Mouse (Mus musculus) intestine, postnatal 0 days (tissue): ENCODE results near the gene Mri1. TPM values are rescaled to one million over a fixed set of nuclear protein-coding genes. Genes with fewer than 3 reads are reported as not detected.
A peak's percentile ranks its signal among the peaks of the same experiment; 100 is the strongest.

Experiments
- ATAC-seq: fragments of 200-750 bp; cut with Nextera tagmentation; 2 replicates; pipeline ENCODE4 v1.8.0; 2017; ENCODE audit warnings: mild to moderate bottlenecking, moderate TSS enrichment, moderate library complexity
- H3K27ac ChIP-seq: fragments of 300-500 bp; sonication (generic); 2 replicates; pipeline ENCODE4 v1.5.1; 2014; ENCODE audit warnings: mild to moderate bottlenecking, low read depth, low read length, moderate library complexity
- H3K27me3 ChIP-seq: fragments of 300-500 bp; sonication (generic); replicated peaks from 2 replicates; pipeline ENCODE4 v1.6.1; 2014; ENCODE audit warnings: low read length, mixed read lengths; ENCODE audit not compliant: control insufficient read depth, insufficient read depth
- H3K36me3 ChIP-seq: fragments of 300-500 bp; sonication (generic); 2 replicates; pipeline ENCODE4 v1.6.1; 2014; ENCODE audit warnings: mild to moderate bottlenecking, moderate library complexity; ENCODE audit not compliant: control insufficient read depth, insufficient read depth
- H3K4me1 ChIP-seq: fragments of 300-500 bp; sonication (generic); replicated peaks from 2 replicates; pipeline ENCODE4 v1.6.1; 2014; ENCODE audit warnings: antibody characterized with exemption, low read length, mixed read lengths; ENCODE audit not compliant: control insufficient read depth, insufficient read depth
- H3K4me2 ChIP-seq: fragments of 300-500 bp; sonication (generic); replicated peaks from 2 replicates; pipeline ENCODE4 v1.6.1; 2014; ENCODE audit warnings: low read depth, mild to moderate bottlenecking, moderate library complexity
- H3K4me3 ChIP-seq: fragments of 300-500 bp; sonication (generic); 2 replicates; pipeline ENCODE4 v1.5.1; 2014; ENCODE audit warnings: low read depth, low read length
- H3K9ac ChIP-seq: fragments of 300-500 bp; sonication (generic); 2 replicates; pipeline ENCODE4 v1.6.1; 2014; ENCODE audit warnings: mild to moderate bottlenecking, low read depth, low read length
- H3K9me3 ChIP-seq: fragments of 300-500 bp; sonication (generic); 2 replicates; pipeline ENCODE4 v1.6.1; 2016; ENCODE audit warnings: mixed run types; ENCODE audit not compliant: control insufficient read depth
- CTCF ChIP-seq: sonication (generic); IDR thresholded peaks from 2 replicates; pipeline ENCODE4 v1.5.1; 2016; ENCODE audit warnings: low read depth, mild to moderate bottlenecking, control low read depth, antibody characterized with exemption, moderate library complexity
- WGBS: fragments of 180-500 bp; shearing (Covaris S2); extraction: QIAGEN DNeasy Blood & Tissue Kit; methylation state at CpG from one replicate; pipeline ENCODE4 v1.1.7; 2014; 5-methylcytosine and 5-hydroxymethylcytosine counted together
- polyA plus RNA-seq: library from polyadenylated mRNA; unstranded; fragments of >200 nt; fragmentation: Nextera tagmentation; extraction: Ambion mirVana; gene quantifications from 2 replicates; pipeline ENCODE4 v1.2.1, GENCODE M21; 2015

Mri1 gene
- polyA plus RNA-seq, 1 experiment from 2014 or later: 60.3 TPM

DNA sequence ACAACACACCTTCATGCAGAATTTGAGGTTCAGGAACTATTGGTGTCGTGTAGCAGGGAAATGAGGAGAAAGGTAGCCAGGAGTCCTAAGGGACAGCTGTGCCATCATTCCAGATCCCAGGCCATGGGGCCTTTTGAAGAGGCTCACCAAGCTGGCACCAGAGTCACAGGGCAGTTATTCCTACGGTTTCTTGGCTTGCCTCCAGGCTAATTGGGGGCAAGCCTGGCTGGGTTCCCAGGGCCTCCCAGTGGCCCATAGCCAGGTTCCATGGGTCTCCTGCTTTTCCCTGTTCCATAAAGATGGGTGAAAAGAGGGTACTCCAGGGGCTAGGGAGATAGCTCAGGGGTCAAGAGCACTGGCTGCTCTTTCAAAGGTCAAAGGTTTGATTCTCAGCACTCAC lies 15.3 kb downstream of the Mri1 start:
- H3K27me3 ChIP-seq: no peaks in the 10 kb centered on the region
- no peak for ATAC-seq
- H3K9ac ChIP-seq: no peak overlapping the region
- no peak overlapping the region for H3K4me3 ChIP-seq
- TF ChIP-seq CTCF: no peak
- H3K4me1 ChIP-seq: no peaks in the 10 kb centered on the region
- H3K27ac ChIP-seq: no peak overlapping the region
- H3K4me2 ChIP-seq: no peak overlapping the region
- no peaks in the 10 kb centered on the region for H3K9me3 ChIP-seq
- peaks cover 20% of the 10 kb centered on the region; the same call in 1 of the 2 replicates for H3K36me3 ChIP-seq
- 51% methylated on average over 2 of the region's 2 CpGs for WGBS

DNA sequence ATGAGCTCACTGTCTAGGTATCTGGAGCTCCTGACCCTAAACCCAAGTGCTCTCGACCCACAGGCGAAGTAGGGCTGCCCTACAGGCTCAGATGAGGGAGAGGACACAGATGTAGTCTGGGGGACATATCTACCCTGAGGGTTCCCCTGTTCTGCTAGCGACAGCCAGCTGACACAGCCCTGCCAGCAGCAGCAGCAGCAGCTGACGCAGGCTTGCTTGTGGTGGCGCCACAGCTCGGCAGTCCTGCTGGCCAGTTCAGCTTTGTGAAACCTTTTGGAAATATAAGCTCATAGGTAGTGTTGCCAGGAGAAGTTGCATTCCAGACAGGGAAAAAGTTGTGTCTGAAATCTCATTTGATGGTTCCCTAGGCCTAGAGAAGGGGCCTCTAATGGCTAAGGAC lies 16.0 kb downstream of the Mri1 start:
- H3K4me2 ChIP-seq: no peak overlapping the region
- H3K27me3 ChIP-seq: no peaks in the 10 kb centered on the region
- H3K36me3 ChIP-seq: peaks cover 16% of the 10 kb centered on the region; the same call in 1 of the 2 replicates
- no peak for ATAC-seq
- TF ChIP-seq CTCF: no peak
- H3K4me1 ChIP-seq: 0 out of 2 replicates have a peak, but pooled peaks cover 2% of the 10 kb centered on the region
- no peaks in the 10 kb centered on the region for H3K9me3 ChIP-seq
- H3K4me3 ChIP-seq: no peak overlapping the region
- 67% methylated on average over 6 of the region's 6 CpGs for WGBS
- no peak overlapping the region for H3K27ac ChIP-seq
- no peak overlapping the region for H3K9ac ChIP-seq

DNA sequence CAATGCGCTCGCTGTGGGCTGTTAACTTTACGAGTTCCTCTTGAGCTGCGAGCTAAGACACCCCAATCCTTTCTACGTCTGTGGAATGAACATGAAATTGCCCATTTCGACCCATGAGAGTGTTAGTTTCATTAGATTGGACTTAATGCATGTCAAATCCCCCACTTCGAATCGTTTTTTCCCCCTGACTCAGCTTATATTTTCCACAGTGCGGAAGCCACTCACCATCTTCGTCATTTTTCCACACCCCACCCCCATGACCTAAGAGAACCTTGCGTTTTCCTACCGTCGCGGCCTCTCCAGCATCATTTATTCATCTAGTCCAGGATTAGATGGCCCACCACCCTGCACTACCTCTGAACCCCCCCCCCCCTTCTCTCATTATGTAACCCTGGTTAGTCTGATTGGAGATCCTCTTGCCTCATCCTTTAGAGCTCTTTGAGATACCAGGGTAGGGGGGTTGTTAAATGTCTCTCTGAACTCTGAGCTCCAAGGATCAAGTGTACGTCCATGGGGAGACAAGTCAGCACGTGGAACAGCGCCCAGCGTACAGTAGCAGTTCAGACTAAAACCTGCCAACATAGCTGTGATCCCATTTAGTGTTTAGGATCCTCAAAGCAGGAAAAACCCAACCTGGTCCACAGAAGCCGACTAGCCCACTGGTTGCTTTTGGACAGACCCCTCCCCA lies 19.4 kb downstream of the Mri1 start:
- Histone ChIP-seq H3K4me1 (0 out of 2 replicates have a peak, but pooled peaks cover 6% of the 10 kb centered on the region), H3K4me2 (peak overlapping the region; percentile 67), H3K9ac (peak overlapping the region; percentile 57), H3K27me3 (no peaks in the 10 kb centered on the region), H3K4me3 (peak overlapping the region; percentile 89), H3K27ac (peak overlapping the region; percentile 55), H3K9me3 (no peaks in the 10 kb centered on the region), H3K36me3 (no peaks in the 10 kb centered on the region)
- 12% methylated on average over 19 of the region's 19 CpGs for WGBS
- no peak for ATAC-seq
- TF ChIP-seq CTCF: no peak

GRCm38 (mm10) chr8:84236998-84237473 lies 20.1 kb downstream of the Mri1 start, which contains the start of gene Zswim4:
Gene Zswim4, minus strand, starts transcription at chr8:84237055.
- H3K4me1 ChIP-seq: 0 out of 2 replicates have a peak, but pooled peaks cover 6% of the 10 kb centered on the region
- H3K4me3 ChIP-seq: peak within 1 kb of the TSS; percentile 89
- peak; percentile 98 for ATAC-seq
- under 1% methylated on average over 35 of the region's 35 CpGs for WGBS
- no peaks in the 10 kb centered on the region for H3K9me3 ChIP-seq
- H3K27me3 ChIP-seq: no peaks in the 10 kb centered on the region
- peak within 1 kb of the TSS; percentile 89 for H3K9ac ChIP-seq
- peak within 1 kb of the TSS; percentile 96 for H3K4me2 ChIP-seq
- peak within 1 kb of the TSS; percentile 55 for H3K27ac ChIP-seq
- no peak for TF ChIP-seq CTCF
- no peaks in the 10 kb centered on the region for H3K36me3 ChIP-seq

DNA sequence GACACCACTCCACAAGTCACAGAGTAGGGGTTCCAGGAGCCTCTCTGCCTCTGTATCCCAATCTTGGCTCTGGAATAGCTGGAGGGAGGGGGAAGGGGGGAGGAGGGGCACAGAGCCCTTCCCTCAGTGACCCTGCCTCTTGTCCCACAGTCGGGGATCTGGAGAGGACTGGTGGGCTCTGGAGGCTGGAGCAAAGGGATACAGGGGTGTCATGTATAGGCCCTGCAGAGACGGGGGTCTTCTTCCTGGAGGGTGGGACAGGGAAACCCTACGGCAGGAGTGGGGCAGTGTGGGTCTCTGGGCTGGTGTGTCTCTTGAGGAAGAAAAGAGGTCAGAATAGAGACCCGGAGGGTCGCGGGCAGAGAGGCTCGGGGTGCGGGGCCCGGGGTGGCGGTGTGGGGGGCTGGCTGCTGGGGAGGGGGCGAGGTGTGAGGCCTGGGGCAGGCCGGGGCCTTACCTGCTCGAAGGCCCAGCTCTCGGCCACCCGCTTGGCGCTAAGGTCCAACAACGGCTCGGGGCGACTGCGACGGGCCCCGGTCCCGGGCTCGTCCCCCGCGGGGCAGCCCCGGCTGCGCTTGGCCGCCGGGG lies 20.6 kb downstream of the Mri1 start:
- H3K36me3 ChIP-seq: no peaks in the 10 kb centered on the region
- H3K9ac ChIP-seq: peak overlapping the region; percentile 89
- no peak for TF ChIP-seq CTCF
- H3K4me2 ChIP-seq: peak overlapping the region; percentile 96
- no peaks in the 10 kb centered on the region for H3K9me3 ChIP-seq
- 0 out of 2 replicates have a peak, but pooled peaks cover 6% of the 10 kb centered on the region for H3K4me1 ChIP-seq
- peak overlapping the region; percentile 89 for H3K4me3 ChIP-seq
- peak; percentile 11 for ATAC-seq
- H3K27ac ChIP-seq: peak overlapping the region; percentile 29; the same call in 1 of the 2 replicates
- H3K27me3 ChIP-seq: no peaks in the 10 kb centered on the region
- WGBS: under 1% methylated on average over 27 of the region's 30 CpGs

DNA sequence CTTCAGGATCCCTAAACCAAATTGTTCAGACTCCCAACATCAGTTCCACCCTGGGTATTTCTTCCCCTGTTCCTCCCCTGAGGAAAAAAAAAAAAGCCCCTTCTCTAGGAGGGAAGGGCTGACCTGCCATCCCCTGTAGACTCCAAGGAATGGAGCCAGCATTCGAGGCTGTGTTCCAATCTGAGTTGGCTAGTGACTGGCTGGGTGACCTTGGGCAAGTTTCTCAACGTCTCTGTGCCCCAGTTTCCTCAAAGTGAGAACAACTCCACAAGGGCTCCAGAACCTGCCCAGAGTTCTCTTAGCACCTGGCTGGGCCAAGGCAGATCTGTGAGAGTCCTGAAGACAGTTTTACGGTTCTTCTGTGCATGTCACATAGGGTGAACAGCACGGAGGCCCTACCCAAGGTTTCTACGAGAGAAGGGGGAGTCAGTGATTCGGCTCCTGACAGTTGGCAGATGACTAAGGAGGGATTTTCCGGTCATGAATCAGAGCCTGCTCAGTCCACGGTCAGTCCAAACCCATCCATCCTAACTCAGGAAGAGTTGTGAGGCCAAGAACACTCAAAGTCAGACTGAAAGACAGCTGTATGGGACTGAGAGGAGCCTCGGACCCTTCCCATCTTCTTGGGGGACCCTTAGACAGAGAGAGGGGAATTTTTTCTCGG lies 21.2 kb downstream of the Mri1 start:
- Histone ChIP-seq H3K27ac (no peak overlapping the region), H3K4me1 (0 out of 2 replicates have a peak, but pooled peaks cover 6% of the 10 kb centered on the region), H3K36me3 (peaks cover 2% of the 10 kb centered on the region), H3K4me3 (peak overlapping the region; percentile 89), H3K4me2 (peak overlapping the region; percentile 96), H3K9me3 (no peaks in the 10 kb centered on the region), H3K9ac (peak overlapping the region; percentile 89), H3K27me3 (no peaks in the 10 kb centered on the region)
- WGBS: 12% methylated on average over 10 of the region's 10 CpGs
- TF ChIP-seq CTCF: no peak
- ATAC-seq: no peak
